Mouse (Mus musculus): ENCODE measurements around the gene Upk3a.

Upk3a gene

GRCm38 (mm10) chr15:85016951-85017664, at the start of gene Upk3a:
TSS of gene Upk3a (plus strand) at chr15:85017141.
- DNase-seq (ENCODE audit: low spot score): peak; percentile 24

GRCm38 (mm10) chr15:84968534-84968933, 48.4 kb upstream of the Upk3a start:
- no peak for DNase-seq (ENCODE audit: low spot score)

GRCm38 (mm10) chr15:84972860-84973543, 43.9 kb upstream of the Upk3a start:
- DNase-seq (ENCODE audit: low spot score): peak; percentile 62

DNA sequence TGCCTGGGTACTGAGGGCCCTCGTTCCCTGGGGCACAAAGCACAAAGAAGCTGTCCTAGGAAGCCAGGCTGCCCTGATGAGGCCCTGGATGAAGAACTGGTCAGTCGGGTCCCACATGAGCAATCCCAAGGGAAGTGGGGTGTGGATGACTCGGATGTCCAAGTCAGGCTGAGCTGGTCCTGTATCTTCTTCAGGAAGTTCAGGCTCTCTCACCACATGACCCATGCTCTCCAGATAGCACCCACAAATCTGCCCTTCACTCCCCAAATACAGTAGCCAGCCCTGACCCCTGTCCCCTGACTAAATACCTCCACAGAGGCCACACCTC, 43.4 kb upstream of the Upk3a start:
- no peak for DNase-seq (ENCODE audit: low spot score)

DNA sequence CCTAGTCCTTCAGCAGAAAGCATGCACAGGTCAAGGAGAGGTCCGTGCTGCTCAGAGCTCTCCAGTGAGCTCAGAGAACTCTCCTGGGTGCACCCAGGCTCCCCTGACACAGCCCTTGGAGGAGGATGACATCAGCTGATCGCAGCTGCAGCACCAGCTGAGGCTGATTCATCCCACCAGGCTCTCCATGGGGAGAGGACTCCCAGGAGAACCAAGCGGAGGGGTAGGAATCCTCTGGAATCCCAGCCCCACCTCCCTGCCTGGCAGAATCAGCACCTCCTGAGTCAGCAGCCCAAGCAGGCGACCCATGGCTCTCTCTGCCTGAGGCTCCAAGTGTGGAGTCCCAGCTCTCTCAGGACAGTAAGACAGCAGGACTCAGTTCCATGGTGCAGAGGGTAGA, 41.2 kb upstream of the Upk3a start:
- DNase-seq (ENCODE audit: low spot score): no peak

DNA sequence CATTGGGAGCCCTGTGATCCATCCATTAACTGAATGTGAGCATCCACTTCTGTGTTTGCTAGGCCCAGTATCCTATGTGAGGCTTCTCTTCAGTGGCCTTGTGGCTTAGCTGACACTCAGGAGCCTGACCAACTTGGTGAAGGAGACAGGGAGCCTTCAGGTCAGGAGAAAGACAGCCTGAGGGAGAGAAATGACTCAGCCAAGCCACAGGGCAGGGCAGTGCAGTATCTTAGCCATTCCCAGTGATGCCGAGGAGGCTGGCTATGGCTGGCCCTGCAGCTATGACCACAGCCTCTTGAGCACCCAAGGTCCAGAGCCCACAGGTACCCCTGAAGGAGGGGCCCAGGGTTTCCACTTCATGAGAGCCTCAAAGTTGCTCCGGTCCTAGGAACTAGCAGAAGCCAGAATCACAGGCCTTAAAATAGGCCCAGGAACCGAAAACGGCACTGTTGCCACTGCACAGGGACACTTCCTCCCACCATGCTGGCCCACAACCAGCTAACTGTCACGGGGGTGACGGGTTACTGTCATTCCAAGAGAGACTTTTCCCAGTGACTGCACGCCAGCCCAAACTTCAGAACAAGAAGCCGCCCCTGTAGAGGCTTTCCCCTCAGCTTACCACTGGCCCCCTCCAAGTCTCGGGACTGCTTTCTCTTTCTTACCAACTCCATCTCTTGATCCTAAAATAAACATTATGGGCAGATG, 35.2 kb upstream of the Upk3a start:
- no peak for DNase-seq (ENCODE audit: low spot score)

GRCm38 (mm10) chr15:84982888-84983287, 34.1 kb upstream of the Upk3a start:
- DNase-seq (ENCODE audit: low spot score): no peak

DNA sequence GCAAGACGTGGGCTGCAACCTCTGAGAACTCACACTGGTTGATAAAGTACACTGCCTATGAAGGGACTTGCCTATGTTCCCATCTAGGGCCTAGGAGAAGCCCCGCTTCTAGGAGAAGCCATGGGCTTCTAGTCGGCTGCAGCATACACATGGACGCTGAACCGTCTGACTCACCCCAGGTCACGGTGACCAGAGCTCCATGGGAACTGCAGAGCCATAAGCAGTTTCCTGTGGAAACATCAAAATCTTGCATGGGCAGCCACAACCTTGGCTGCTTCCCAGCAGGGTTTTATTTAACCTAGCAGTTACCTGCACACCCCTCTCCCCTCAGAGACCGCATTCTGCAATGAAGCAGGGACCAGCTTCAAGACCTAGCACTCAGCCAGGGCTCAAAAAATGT, 33.2 kb upstream of the Upk3a start:
- no peak for DNase-seq (ENCODE audit: low spot score)

- no peak for DNase-seq (ENCODE audit: low spot score)
These were observed 31.3 kb upstream of the Upk3a start for GRCm38 (mm10) chr15:84985516-84986160.

- DNase-seq (ENCODE audit: low spot score): no peak
These were observed 30.5 kb upstream of the Upk3a start for GRCm38 (mm10) chr15:84986171-84987019.

DNA sequence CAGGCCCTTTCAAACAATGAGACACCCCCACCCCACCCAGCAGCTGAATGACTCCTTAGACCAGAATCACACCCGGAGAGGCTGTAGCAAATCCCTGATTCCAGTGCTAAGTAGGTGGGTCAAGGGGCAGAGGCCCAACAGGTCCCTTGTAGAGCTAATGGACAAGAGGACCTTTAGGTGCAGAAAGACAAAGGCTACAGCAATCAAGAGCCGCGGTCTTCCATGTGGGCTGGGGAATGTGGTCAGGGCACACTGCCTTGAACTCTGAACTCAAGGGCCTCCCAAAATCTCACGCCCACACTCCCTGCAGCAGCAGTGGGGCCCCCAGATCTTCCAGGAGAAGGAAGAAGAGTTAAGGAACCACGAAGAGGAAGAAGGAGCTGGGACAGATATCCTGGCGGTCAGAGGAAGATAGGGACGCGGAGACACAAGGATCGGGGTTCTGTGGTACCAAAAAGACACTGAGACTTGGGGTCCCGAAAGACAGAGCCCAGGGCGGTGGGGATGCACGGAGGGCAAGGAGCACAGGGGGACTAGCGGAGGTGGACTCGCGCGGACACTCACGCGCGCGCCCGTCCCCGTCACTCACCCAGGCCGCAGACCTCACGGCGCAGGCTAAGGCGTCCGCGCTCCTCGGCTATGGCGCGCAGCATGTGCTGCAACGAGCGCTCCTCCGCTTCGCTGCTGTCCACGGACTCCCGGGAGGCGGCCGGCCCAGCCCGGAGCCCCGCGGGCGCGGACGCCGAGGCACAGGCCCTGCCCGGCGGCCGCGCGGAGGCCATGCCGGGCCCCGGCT, 29.7 kb upstream of the Upk3a start:
- DNase-seq (ENCODE audit: low spot score): peak; percentile 55

- peak; percentile 98 for DNase-seq (ENCODE audit: low spot score)
These were observed 28.8 kb upstream of the Upk3a start, which contains the start of gene 5031439G07Rik for GRCm38 (mm10) chr15:84987874-84988825. TSS of gene 5031439G07Rik (minus strand) at chr15:84988551.

DNA sequence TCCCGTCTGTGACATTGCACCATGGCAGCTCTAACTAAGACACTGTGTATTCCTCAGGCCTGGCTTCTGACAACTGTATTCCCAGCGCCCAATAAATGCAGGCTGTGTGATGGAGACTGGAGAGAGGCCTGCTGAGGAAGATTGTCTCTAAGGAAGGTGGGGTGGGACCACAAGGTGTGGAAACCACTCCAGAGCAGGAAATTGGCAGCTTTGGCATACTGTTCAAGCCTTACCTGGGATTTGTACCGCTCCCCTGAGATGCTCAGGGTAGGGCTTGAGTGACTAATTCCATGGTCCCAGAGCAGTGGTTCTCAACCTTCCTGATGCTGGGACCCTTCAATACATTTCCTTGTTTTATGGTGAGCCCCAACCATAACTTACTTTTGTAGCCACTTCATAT, 27.8 kb upstream of the Upk3a start:
- DNase-seq (ENCODE audit: low spot score): no peak

- DNase-seq (ENCODE audit: low spot score): no peak
These were observed 27.2 kb upstream of the Upk3a start for GRCm38 (mm10) chr15:84989771-84990170.

- no peak for DNase-seq (ENCODE audit: low spot score)
These were observed 22.4 kb upstream of the Upk3a start for GRCm38 (mm10) chr15:84994498-84994897.

DNA sequence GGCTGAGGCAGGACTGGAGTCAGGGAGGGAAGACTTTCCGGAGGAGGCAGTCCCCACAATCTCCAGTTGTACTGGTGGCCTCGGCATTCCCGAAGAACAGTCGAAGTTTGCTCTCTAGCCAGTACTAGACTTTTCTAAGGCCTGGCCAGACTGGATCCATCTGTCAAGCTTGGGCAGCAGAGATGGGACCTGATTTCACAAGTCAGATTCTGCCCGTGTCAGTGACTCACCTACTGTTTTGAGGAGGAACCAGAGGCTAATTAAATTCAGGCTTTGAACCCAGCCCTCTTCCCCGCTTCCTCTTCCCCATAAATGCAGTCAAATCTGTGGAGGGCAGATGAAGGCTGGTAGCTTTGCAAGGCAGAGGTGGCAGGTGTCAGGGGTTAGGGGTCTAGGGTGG, 21.9 kb upstream of the Upk3a start:
- DNase-seq (ENCODE audit: low spot score): no peak

- peak; percentile 81 for DNase-seq (ENCODE audit: low spot score)
These were observed 21.0 kb upstream of the Upk3a start for GRCm38 (mm10) chr15:84995967-84996366.

- DNase-seq (ENCODE audit: low spot score): no peak
These were observed 19.0 kb upstream of the Upk3a start for GRCm38 (mm10) chr15:84997768-84998454.

DNA sequence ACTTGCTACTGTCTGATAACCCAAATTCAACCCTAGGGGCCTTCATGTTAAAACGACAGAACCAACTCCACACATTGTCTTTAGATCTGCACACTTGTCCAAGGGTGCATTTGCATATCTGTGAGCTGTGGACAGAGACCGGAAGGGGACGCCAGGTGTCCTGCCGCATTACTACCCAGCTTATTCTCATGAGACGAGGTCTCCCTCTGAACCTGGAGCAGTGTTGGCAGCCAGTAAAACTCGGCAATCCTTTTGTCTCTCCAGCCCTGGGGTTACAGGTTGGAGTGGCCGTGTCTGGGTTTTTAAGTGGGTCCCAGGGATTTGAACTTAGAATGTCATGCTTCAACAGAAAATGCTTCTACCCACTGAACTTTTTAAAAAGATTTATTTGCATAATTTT, 17.0 kb upstream of the Upk3a start:
- DNase-seq (ENCODE audit: low spot score): no peak
